ENCODE assay signal across 10 mouse cellular contexts in genomic region chr3:122291828-122292227, GRCm38 (mm10). TPM values are rescaled to one million over a fixed set of nuclear protein-coding genes. Genes with fewer than 3 reads are reported as not detected.
DNase-seq lines count a peak whose midpoint lies in the region; ATAC-seq and TF ChIP-seq lines count a peak whose summit lies in the region.
"Had no signal": no experiment of that assay in that cellular context is flagged by ENCODE, and none has a peak within 500 bp of the region (broad histone marks: within the 10 kb centered on the region; RNA-seq: fewer than 3 reads in every experiment).

No protein-coding gene starts in this region.

- no peak for TF ChIP-seq CTCF in liver, adult 2 months (IDR thresholded peaks at IDR 0.05; ENCODE audit: low read depth, low read length)
- TF ChIP-seq CTCF in lung, adult 2 months (IDR thresholded peaks at IDR 0.05; ENCODE audit: insufficient read depth, low read length) = no peak
- TF ChIP-seq CTCF in testis, adult 2 months (IDR thresholded peaks at IDR 0.05; ENCODE audit: control insufficient read depth, insufficient read depth, insufficient replicate concordance, low read depth, low read length) = no peak

- H3K27me3 ChIP-seq in liver, adult 2 months (ENCODE audit: control insufficient read depth, insufficient read depth, low read length) = no peaks in the 10 kb centered on the region
- no peaks in the 10 kb centered on the region for H3K27me3 ChIP-seq in heart, embryonic 16.5 days (ENCODE audit: control insufficient read depth, insufficient read depth, low read length)
- H3K27me3 ChIP-seq in testis, adult 2 months (ENCODE audit: control insufficient read depth, insufficient read depth, low read length) = no peaks in the 10 kb centered on the region
- H3K27me3 ChIP-seq: megakaryocyte, embryonic 14.5 days; Patski had no signal

- H3K4me1 ChIP-seq in liver, adult 2 months (ENCODE audit: control insufficient read depth, insufficient read depth, low read length) = peaks cover 10% of the 10 kb centered on the region
- peaks cover 15% of the 10 kb centered on the region for H3K4me1 ChIP-seq in heart, embryonic 16.5 days (ENCODE audit: control insufficient read depth, insufficient read depth, low read length)
- H3K4me1 ChIP-seq in lung, adult 2 months (ENCODE audit: control insufficient read depth, insufficient read depth, low read length) = no peaks in the 10 kb centered on the region
- peaks cover 14% of the 10 kb centered on the region for H3K4me1 ChIP-seq in testis, adult 2 months (ENCODE audit: control insufficient read depth, insufficient read depth, low read length)

- no peak overlapping the region for H3K9ac ChIP-seq in liver, adult 2 months (ENCODE audit: low read depth, low read length)
- peak overlapping the region; percentile 92; the same call in 1 of the 2 replicates for H3K9ac ChIP-seq in heart, embryonic 16.5 days (ENCODE audit: low read length)

- no peaks in the 10 kb centered on the region for H3K36me3 ChIP-seq in liver, adult 2 months (ENCODE audit: control insufficient read depth, insufficient read depth, low read length)
- H3K36me3 ChIP-seq in heart, embryonic 16.5 days (ENCODE audit: control insufficient read depth, insufficient read depth) = no peaks in the 10 kb centered on the region
- no peaks in the 10 kb centered on the region; the same call in 1 of the 2 replicates for H3K36me3 ChIP-seq in testis, adult 2 months (ENCODE audit: control insufficient read depth, insufficient read depth, low read length)

- WGBS in liver, adult 2 months = 51% methylated on average over 12 of the region's 12 CpGs
- WGBS in heart, embryonic 16.5 days = 24% methylated on average over 12 of the region's 12 CpGs
- 26% methylated on average over 12 of the region's 12 CpGs for WGBS in lung, adult 2 months

- ATAC-seq in heart, embryonic 16.5 days (replicated peaks; ENCODE audit: extremely low read depth, insufficient read depth, low FRiP score) = peak; percentile 11; the same call in 1 of the 2 replicates
- ATAC-seq: Patski had no signal

- H3K4me2 ChIP-seq in heart, embryonic 16.5 days (ENCODE audit: low read depth, low read length) = peak overlapping the region; percentile 91

- no peaks in the 10 kb centered on the region for H3K79me2 ChIP-seq in liver, adult 2 months (ENCODE audit: control insufficient read depth, insufficient read depth, low read length)

- H3K27ac ChIP-seq in liver, adult 2 months (replicated peaks; ENCODE audit: insufficient read depth, low read depth, low read length) = peak overlapping the region; percentile 60
- H3K27ac ChIP-seq in heart, embryonic 16.5 days (ENCODE audit: low read length) = peak overlapping the region; percentile 95
- H3K27ac ChIP-seq in testis, adult 2 months (ENCODE audit: control insufficient read depth, insufficient read depth, low read depth, low read length) = peak overlapping the region; percentile 97

- H3K9me3 ChIP-seq in heart, embryonic 16.5 days (replicated peaks; ENCODE audit: control insufficient read depth, low read length) = no peaks in the 10 kb centered on the region
- H3K9me3 ChIP-seq: megakaryocyte, embryonic 14.5 days had no signal

- no peak for TF ChIP-seq POLR2A in liver, adult 2 months (IDR thresholded peaks at IDR 0.05; ENCODE audit: extremely low read depth, insufficient read depth, low read length)
- no peak for TF ChIP-seq POLR2A in lung, adult 2 months (IDR thresholded peaks at IDR 0.05; ENCODE audit: borderline replicate concordance, extremely low read depth, low read depth, low read length)
- TF ChIP-seq POLR2A in testis, adult 2 months (IDR thresholded peaks at IDR 0.05; ENCODE audit: control insufficient read depth, low read depth, low read length) = no peak

- H3K4me3 ChIP-seq in liver, adult 2 months (ENCODE audit: insufficient read depth, low read depth, low read length) = no peak overlapping the region
- H3K4me3 ChIP-seq in heart, embryonic 16.5 days (ENCODE audit: low read length) = peak overlapping the region; percentile 90
- H3K4me3 ChIP-seq in lung, adult 2 months (replicated peaks; ENCODE audit: extremely low read depth, low read depth, low read length) = peak overlapping the region; percentile 14
- H3K4me3 ChIP-seq in testis, adult 2 months (ENCODE audit: control insufficient read depth, low read depth, low read length) = peak overlapping the region; percentile 93

- DNase-seq in liver, adult 2 months (ENCODE audit: extremely low read depth, low read depth, low spot score) = no peak
- no peak for DNase-seq in liver
- no peak for DNase-seq in lung, adult 2 months
- DNase-seq in frontal cortex, postnatal 10 days (ENCODE audit: low spot score in 2 of 2) = no peak
- DNase-seq in spleen, postnatal 4 days (ENCODE audit: low spot score in 2 of 2) = no peak
- no peak for DNase-seq in spleen, postnatal 36 days (ENCODE audit: low spot score in 2 of 2)

RNA-seq across cellular contexts. Expression of gene Bcar3, which starts 2.1 kb away (rescaled TPM):
- total RNA-seq in liver, adult 2 months (2014; rRNA removed) = 44.4 and 69.3 TPM in 2 replicates
- polyA plus RNA-seq in liver, adult 2 months (2012; rRNA removed) = 45.5 and 67.3 TPM in 2 replicates
- 4.2 and 4.5 TPM in 2 replicates for polyA plus RNA-seq in heart, embryonic 16.5 days (2015; fragmentation: Nextera tagmentation; extraction: Ambion mirVana)
- polyA plus RNA-seq in lung, adult 2 months (2012; rRNA removed) = 47.6 and 54.4 TPM in 2 replicates
- 11.2 and 12.5 TPM in 2 replicates for polyA plus RNA-seq in testis, adult 2 months (2012; rRNA removed)

RNA-seq across cellular contexts. Expression of gene Dnttip2, which starts 17.6 kb away (rescaled TPM):
- 14.5 and 17.7 TPM in 2 replicates for total RNA-seq in liver, adult 2 months (2014; rRNA removed)
- 3.6 and 4.0 TPM in 2 replicates for polyA plus RNA-seq in liver, adult 2 months (2012; rRNA removed)
- polyA plus RNA-seq in heart, embryonic 16.5 days (2015; fragmentation: Nextera tagmentation; extraction: Ambion mirVana) = 37.8 and 42.4 TPM in 2 replicates
- 5.6 and 8.1 TPM in 2 replicates for polyA plus RNA-seq in lung, adult 2 months (2012; rRNA removed)
- 13.1 and 14.2 TPM in 2 replicates for polyA plus RNA-seq in testis, adult 2 months (2012; rRNA removed)

RNA-seq across cellular contexts. Expression of gene Gclm, which starts 46.5 kb away (rescaled TPM):
- total RNA-seq in liver, adult 2 months (2014; rRNA removed) = 57.6 and 116 TPM in 2 replicates
- 236 and 311 TPM in 2 replicates for polyA plus RNA-seq in liver, adult 2 months (2012; rRNA removed)
- polyA plus RNA-seq in heart, embryonic 16.5 days (2015; fragmentation: Nextera tagmentation; extraction: Ambion mirVana) = 52.5 and 59.9 TPM in 2 replicates
- 43.6 and 63.2 TPM in 2 replicates for polyA plus RNA-seq in lung, adult 2 months (2012; rRNA removed)
- polyA plus RNA-seq in testis, adult 2 months (2012; rRNA removed) = 31.7 and 32.7 TPM in 2 replicates
